Mouse (Mus musculus): ENCODE results near the gene Snx6.

DNA sequence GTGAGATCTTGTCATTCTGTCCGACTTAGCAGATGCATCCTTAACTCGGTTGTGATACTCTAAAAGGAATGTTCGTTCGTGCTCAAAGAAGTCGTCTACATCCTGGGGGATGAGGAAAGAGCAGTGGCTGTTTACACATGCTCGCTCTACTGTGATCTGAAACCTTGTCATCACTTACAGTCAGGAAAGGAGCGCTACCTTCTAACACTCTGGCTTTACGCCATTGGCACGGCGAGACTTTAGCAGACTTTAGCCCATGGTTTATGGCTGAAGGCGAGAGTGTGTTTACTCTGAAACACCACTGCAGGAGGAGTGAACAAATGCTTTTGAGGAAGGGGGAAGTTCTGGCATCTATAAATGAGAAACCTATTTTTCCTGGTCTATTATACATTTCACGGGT lies 31.9 kb downstream of the Snx6 start:
- TF ChIP-seq POLR2A (IDR thresholded peaks at IDR 0.05; ENCODE audit: low read depth, low read length) (no peak), CTCF (IDR thresholded peaks at IDR 0.05; ENCODE audit: extremely low read depth, insufficient read depth, insufficient read length, insufficient replicate concordance) (no peak)

All from spleen, adult 2 months (tissue).